ENCODE assay signal across 8 mouse cellular contexts in the genomic region with DNA sequence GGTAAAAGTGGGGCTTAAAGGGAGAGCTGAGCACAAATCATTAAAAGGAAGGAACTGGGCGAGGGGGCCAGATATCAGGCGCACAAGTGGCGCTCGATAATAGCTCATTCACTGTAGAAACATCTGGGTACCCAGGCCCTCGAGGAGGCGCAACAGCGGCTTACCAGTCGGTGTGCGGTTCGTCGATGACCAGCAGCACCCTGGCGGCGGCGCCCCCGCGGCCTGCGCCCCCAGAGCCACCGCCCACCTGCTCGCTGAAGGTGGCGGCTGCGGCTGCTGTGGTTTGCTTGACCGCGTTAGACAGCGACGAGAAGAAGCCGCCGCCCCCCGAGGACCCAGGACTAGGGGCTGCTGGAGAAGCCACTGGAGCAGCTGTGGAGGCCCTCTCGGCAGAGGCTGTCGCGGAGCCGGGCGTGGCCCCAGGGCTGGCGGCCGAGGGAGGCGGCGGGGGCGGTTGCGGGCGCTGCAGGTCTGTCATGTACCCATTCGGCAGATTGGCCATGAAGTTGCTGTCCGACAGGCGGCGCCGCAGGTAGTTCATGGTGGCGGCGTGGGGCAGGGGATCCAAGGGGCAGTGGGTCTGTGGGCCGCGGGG. TPM values are rescaled to one million over a fixed set of nuclear protein-coding genes. Genes with fewer than 3 reads are reported as not detected.
DNase-seq lines count a peak whose midpoint lies in the region; ATAC-seq and TF ChIP-seq lines count a peak whose summit lies in the region.

No protein-coding gene starts in this region.

- H3K79me2 ChIP-seq in CH12.LX (replicated peaks; ENCODE audit: control insufficient read depth, extremely low read depth, insufficient read depth, poor library complexity, severe bottlenecking) = no peaks in the 10 kb centered on the region

- 13% methylated on average over 49 of the region's 49 CpGs for WGBS in heart, embryonic 16.5 days
- WGBS in intestine, embryonic 15.5 days = 21% methylated on average over 48 of the region's 49 CpGs
- WGBS in neural tube, embryonic 12.5 days = 14% methylated on average over 49 of the region's 49 CpGs

- peak overlapping the region; percentile 74 for H3K4me2 ChIP-seq in heart, embryonic 16.5 days (ENCODE audit: low read depth, low read length)
- H3K4me2 ChIP-seq in CH12.LX (ENCODE audit: insufficient read depth, low read depth, poor library complexity, severe bottlenecking) = peak overlapping the region; percentile 67
- H3K4me2 ChIP-seq in intestine, embryonic 15.5 days (replicated peaks) = peak overlapping the region; percentile 84
- peak overlapping the region; percentile 64 for H3K4me2 ChIP-seq in neural tube, embryonic 12.5 days (replicated peaks)

- DNase-seq in heart, postnatal 25 days (ENCODE audit: low spot score) = no peak
- no peak for DNase-seq in CH12.LX (ENCODE audit: extremely low read depth)
- DNase-seq in cerebellum, adult 18-20 months = no peak
- DNase-seq in urinary bladder, postnatal 10 days (ENCODE audit: low spot score) = no peak

- 0 out of 2 replicates have a peak, but pooled peaks have one; percentile 14 for ATAC-seq in heart, embryonic 16.5 days (replicated peaks; ENCODE audit: extremely low read depth, insufficient read depth, low FRiP score)
- ATAC-seq in intestine, embryonic 15.5 days = peak; percentile 69
- peak; percentile 79 for ATAC-seq in neural tube, embryonic 12.5 days (ENCODE audit: low FRiP score, low read depth)

- TF ChIP-seq POLR2A in CH12.LX (IDR thresholded peaks at IDR 0.05; ENCODE audit: low read depth, low read length) = no peak
- TF ChIP-seq POLR2A in cortical plate, adult 2 months (IDR thresholded peaks at IDR 0.05; ENCODE audit: extremely low read depth, insufficient read depth, low read length) = no peak

- TF ChIP-seq RAD21 in CH12.LX (IDR thresholded peaks at IDR 0.05; ENCODE audit: low read depth, low read length) = no peak

- H3K9ac ChIP-seq in heart, embryonic 16.5 days (ENCODE audit: low read length) = no peak overlapping the region
- peak overlapping the region; percentile 6; the same call in 1 of the 2 replicates for H3K9ac ChIP-seq in CH12.LX (ENCODE audit: insufficient read depth, low read depth)
- H3K9ac ChIP-seq in intestine, embryonic 15.5 days = peak overlapping the region; percentile 3; the same call in 1 of the 2 replicates
- peak overlapping the region; percentile 45; the same call in 1 of the 2 replicates for H3K9ac ChIP-seq in neural tube, embryonic 12.5 days

- in situ Hi-C loops in CH12.LX (cut with MboI; ENCODE audit: low pct_ligation_motif_present, low pct_unique_long_range_greater_than_20kb, low sequenced_read_pairs) = no loop called here

- peaks cover 2% of the 10 kb centered on the region; the same call in 1 of the 2 replicates for H3K27me3 ChIP-seq in heart, embryonic 16.5 days (ENCODE audit: control insufficient read depth, insufficient read depth, low read length)
- H3K27me3 ChIP-seq in CH12.LX (replicated peaks) = peaks cover 14% of the 10 kb centered on the region
- H3K27me3 ChIP-seq in intestine, embryonic 15.5 days (replicated peaks) = peaks cover 3% of the 10 kb centered on the region; the same call in 1 of the 2 replicates
- no peaks in the 10 kb centered on the region for H3K27me3 ChIP-seq in neural tube, embryonic 12.5 days (replicated peaks)

- no peak for TF ChIP-seq EP300 in CH12.LX (IDR thresholded peaks at IDR 0.05; ENCODE audit: low read length)

- no peaks in the 10 kb centered on the region for H3K9me3 ChIP-seq in heart, embryonic 16.5 days (replicated peaks; ENCODE audit: control insufficient read depth, low read length)
- no peaks in the 10 kb centered on the region for H3K9me3 ChIP-seq in CH12.LX (replicated peaks; ENCODE audit: low read length)
- H3K9me3 ChIP-seq in intestine, embryonic 15.5 days = no peaks in the 10 kb centered on the region
- no peaks in the 10 kb centered on the region for H3K9me3 ChIP-seq in neural tube, embryonic 12.5 days

- no peak overlapping the region for H3K27ac ChIP-seq in heart, embryonic 16.5 days (ENCODE audit: low read length)
- no peak overlapping the region for H3K27ac ChIP-seq in CH12.LX (ENCODE audit: insufficient read depth, low read depth)
- H3K27ac ChIP-seq in cortical plate, adult 2 months (ENCODE audit: insufficient read depth, low read length) = peak overlapping the region; percentile 89
- no peak overlapping the region for H3K27ac ChIP-seq in intestine, embryonic 15.5 days
- H3K27ac ChIP-seq in neural tube, embryonic 12.5 days = no peak overlapping the region

- H3K4me3 ChIP-seq in heart, embryonic 16.5 days (ENCODE audit: low read length) = peak overlapping the region; percentile 47
- peak overlapping the region in 2 of 3 experiments; percentile 32 to 64 for H3K4me3 ChIP-seq in CH12.LX (replicated peaks in 1 of 3; ENCODE audit: low read depth in 2 of 3, low read length in 2 of 3, poor library complexity in 1 of 3)
- peak overlapping the region; percentile 89 for H3K4me3 ChIP-seq in cortical plate, adult 2 months (ENCODE audit: insufficient read depth, low read length)
- H3K4me3 ChIP-seq in intestine, embryonic 15.5 days (replicated peaks) = peak overlapping the region; percentile 37
- H3K4me3 ChIP-seq in neural tube, embryonic 12.5 days = peak overlapping the region; percentile 49

- H3K36me3 ChIP-seq in heart, embryonic 16.5 days (ENCODE audit: control insufficient read depth, insufficient read depth) = no peaks in the 10 kb centered on the region
- peaks cover 0 to 3% of the 10 kb centered on the region in 2 experiments for H3K36me3 ChIP-seq in CH12.LX (replicated peaks in 1 of 2; ENCODE audit: control insufficient read depth in 1 of 2, insufficient read depth in 1 of 2, low read length in 1 of 2)
- no peaks in the 10 kb centered on the region for H3K36me3 ChIP-seq in intestine, embryonic 15.5 days
- no peaks in the 10 kb centered on the region for H3K36me3 ChIP-seq in neural tube, embryonic 12.5 days

- intact Hi-C loops in heart, postnatal 25 days (cut with DNase I) = loop anchor here (5.0 kb wide), 2 partner anchors 48 to 88 kb away; a partner anchor contains a TSS

- peak in 1 of 2 experiments; percentile 25; a peak in 2 of 4 replicates for TF ChIP-seq CTCF in CH12.LX (conservative IDR thresholded peaks at IDR 0.05 in 1 of 2, IDR thresholded peaks at IDR 0.05 in 1 of 2; ENCODE audit: low read depth in 2 of 2, low read length in 2 of 2)
- TF ChIP-seq CTCF in cortical plate, adult 2 months (IDR thresholded peaks at IDR 0.05; ENCODE audit: extremely low read depth, insufficient read depth, low read length) = no peak

- H3K4me1 ChIP-seq in heart, embryonic 16.5 days (ENCODE audit: control insufficient read depth, insufficient read depth, low read length) = no peaks in the 10 kb centered on the region
- peaks cover 0 to 4% of the 10 kb centered on the region in 2 experiments; a peak in 2 of 4 replicates for H3K4me1 ChIP-seq in CH12.LX (ENCODE audit: control insufficient read depth in 1 of 2, insufficient read depth in 2 of 2)
- H3K4me1 ChIP-seq in cortical plate, adult 2 months (ENCODE audit: control insufficient read depth, insufficient read depth, low read length) = no peaks in the 10 kb centered on the region; the same call in none of the 2 replicates
- no peaks in the 10 kb centered on the region for H3K4me1 ChIP-seq in intestine, embryonic 15.5 days (replicated peaks)
- no peaks in the 10 kb centered on the region for H3K4me1 ChIP-seq in neural tube, embryonic 12.5 days

- dilution Hi-C loops in CH12.LX (cut with MboI; ENCODE audit: extremely low pct_ligation_motif_present, extremely low pct_unique_long_range_greater_than_20kb, low sequenced_read_pairs) = no loop called here

RNA-seq across cellular contexts. Expression of a gene that starts 0.5 kb away (rescaled TPM):
- polyA plus RNA-seq in heart, embryonic 16.5 days (2015; fragmentation: Nextera tagmentation; extraction: Ambion mirVana) = 0.15 and 0.21 TPM in 2 replicates
- total RNA-seq in heart, postnatal 25 days (2021) = under 1 TPM; 0.36 to 0.39 TPM
- total RNA-seq in CH12.LX (2012; rRNA removed) (0.17 and 0.38 TPM in 2 replicates), CH12.LX (2014; rRNA removed) (0.08 TPM in 1 of 2 replicates, not detected in the other)
- 0.42 and 0.51 TPM in 2 replicates for polyA plus RNA-seq in CH12.LX (2012; ENCODE audit: insufficient read length, low read depth)
- 295 and 303 TPM in 2 replicates for polyA plus RNA-seq in cortical plate, adult 2 months (2012; rRNA removed)
- 2.5 and 2.6 TPM in 2 replicates for polyA plus RNA-seq in intestine, embryonic 15.5 days (2015; fragmentation: Nextera tagmentation; extraction: Ambion mirVana)
- polyA plus RNA-seq in neural tube, embryonic 12.5 days (2016; fragmentation: Nextera tagmentation; extraction: Ambion mirVana) = 22.7 and 34.1 TPM in 2 replicates

RNA-seq across cellular contexts. Expression of a gene that starts 11.0 kb away (rescaled TPM):
- polyA plus RNA-seq in heart, embryonic 16.5 days (2015; fragmentation: Nextera tagmentation; extraction: Ambion mirVana) = 4.5 and 5.8 TPM in 2 replicates
- 1 to 10 TPM; 8.3 to 9.7 TPM for total RNA-seq in heart, postnatal 25 days (2021)
- total RNA-seq in CH12.LX (2012; rRNA removed) = 26.1 and 30.0 TPM in 2 replicates
- 23.0 and 24.2 TPM in 2 replicates for total RNA-seq in CH12.LX (2014; rRNA removed)
- 58.2 and 66.9 TPM in 2 replicates for polyA plus RNA-seq in CH12.LX (2012; ENCODE audit: insufficient read length, low read depth)
- 18.4 and 22.0 TPM in 2 replicates for polyA plus RNA-seq in cortical plate, adult 2 months (2012; rRNA removed)
- polyA plus RNA-seq in intestine, embryonic 15.5 days (2015; fragmentation: Nextera tagmentation; extraction: Ambion mirVana) = 5.2 and 7.5 TPM in 2 replicates
- 3.3 and 5.8 TPM in 2 replicates for polyA plus RNA-seq in neural tube, embryonic 12.5 days (2016; fragmentation: Nextera tagmentation; extraction: Ambion mirVana)

RNA-seq across cellular contexts. Expression of a gene that starts 30.1 kb away (rescaled TPM):
- 9.3 and 11.0 TPM in 2 replicates for polyA plus RNA-seq in heart, embryonic 16.5 days (2015; fragmentation: Nextera tagmentation; extraction: Ambion mirVana)
- total RNA-seq in heart, postnatal 25 days (2021) = 10 to 100 TPM in 1 of 2 experiments, 1 to 10 TPM in 1; 9.6 to 10.2 TPM
- total RNA-seq in CH12.LX (2012; rRNA removed) = 4.7 and 4.8 TPM in 2 replicates
- total RNA-seq in CH12.LX (2014; rRNA removed) = 3.5 and 4.0 TPM in 2 replicates
- polyA plus RNA-seq in CH12.LX (2012; ENCODE audit: insufficient read length, low read depth) = 7.6 and 8.3 TPM in 2 replicates
- 40.2 and 44.3 TPM in 2 replicates for polyA plus RNA-seq in cortical plate, adult 2 months (2012; rRNA removed)
- polyA plus RNA-seq in intestine, embryonic 15.5 days (2015; fragmentation: Nextera tagmentation; extraction: Ambion mirVana) = 8.5 and 8.6 TPM in 2 replicates
- 15.0 and 15.9 TPM in 2 replicates for polyA plus RNA-seq in neural tube, embryonic 12.5 days (2016; fragmentation: Nextera tagmentation; extraction: Ambion mirVana)

RNA-seq across cellular contexts. Expression of a gene that starts 41.5 kb away (rescaled TPM):
- polyA plus RNA-seq in heart, embryonic 16.5 days (2015; fragmentation: Nextera tagmentation; extraction: Ambion mirVana) = 48.8 and 54.5 TPM in 2 replicates
- total RNA-seq in heart, postnatal 25 days (2021) = 10 to 100 TPM; 31.4 to 36.9 TPM
- total RNA-seq in CH12.LX (2012; rRNA removed) (38.8 and 44.5 TPM in 2 replicates), CH12.LX (2014; rRNA removed) (39.4 and 40.1 TPM in 2 replicates)
- 39.2 and 42.3 TPM in 2 replicates for polyA plus RNA-seq in CH12.LX (2012; ENCODE audit: insufficient read length, low read depth)
- polyA plus RNA-seq in cortical plate, adult 2 months (2012; rRNA removed) = 14.4 and 14.9 TPM in 2 replicates
- polyA plus RNA-seq in intestine, embryonic 15.5 days (2015; fragmentation: Nextera tagmentation; extraction: Ambion mirVana) = 62.9 and 64.7 TPM in 2 replicates
- 54.2 and 58.4 TPM in 2 replicates for polyA plus RNA-seq in neural tube, embryonic 12.5 days (2016; fragmentation: Nextera tagmentation; extraction: Ambion mirVana)

RNA-seq across cellular contexts. Expression of a gene that starts 50.4 kb away (rescaled TPM):
- 21.7 and 22.0 TPM in 2 replicates for polyA plus RNA-seq in heart, embryonic 16.5 days (2015; fragmentation: Nextera tagmentation; extraction: Ambion mirVana)
- total RNA-seq in heart, postnatal 25 days (2021) = 1 to 10 TPM; 5.5 to 7.1 TPM
- total RNA-seq in CH12.LX (2012; rRNA removed) = 0.13 TPM in 1 of 2 replicates, not detected in the other
- total RNA-seq in CH12.LX (2014; rRNA removed) = not detected in 2 replicates
- polyA plus RNA-seq in CH12.LX (2012; ENCODE audit: insufficient read length, low read depth) = 0.36 and 0.49 TPM in 2 replicates
- 0.68 and 1.5 TPM in 2 replicates for polyA plus RNA-seq in cortical plate, adult 2 months (2012; rRNA removed)
- polyA plus RNA-seq in intestine, embryonic 15.5 days (2015; fragmentation: Nextera tagmentation; extraction: Ambion mirVana) = 18.2 and 20.0 TPM in 2 replicates
- polyA plus RNA-seq in neural tube, embryonic 12.5 days (2016; fragmentation: Nextera tagmentation; extraction: Ambion mirVana) = 6.1 and 7.8 TPM in 2 replicates

Comparison
In these comparisons a context has a peak if more than half of its experiments do, and no peak if none do; other contexts are left out.
1. ATAC-seq: peak in every context shown above with its lines; median percentile 79 in neural tube, embryonic 12.5 days; 69 in intestine, embryonic 15.5 days; 14 in heart, embryonic 16.5 days.
2. H3K4me3 ChIP-seq: peak in every context shown above with its lines; median percentile 89 in cortical plate, adult 2 months; 49 in neural tube, embryonic 12.5 days; 48 in CH12.LX; 47 in heart, embryonic 16.5 days; 37 in intestine, embryonic 15.5 days.